Mouse (Mus musculus): ENCODE data around the gene Cyb561d2. TPM values are rescaled to one million over a fixed set of nuclear protein-coding genes. Genes with fewer than 3 reads are reported as not detected.

The Cyb561d2 gene
- total and polyA plus RNA-seq, 3 experiments, result 37.8 to 38.1 TPM; not detected in 1

DNA sequence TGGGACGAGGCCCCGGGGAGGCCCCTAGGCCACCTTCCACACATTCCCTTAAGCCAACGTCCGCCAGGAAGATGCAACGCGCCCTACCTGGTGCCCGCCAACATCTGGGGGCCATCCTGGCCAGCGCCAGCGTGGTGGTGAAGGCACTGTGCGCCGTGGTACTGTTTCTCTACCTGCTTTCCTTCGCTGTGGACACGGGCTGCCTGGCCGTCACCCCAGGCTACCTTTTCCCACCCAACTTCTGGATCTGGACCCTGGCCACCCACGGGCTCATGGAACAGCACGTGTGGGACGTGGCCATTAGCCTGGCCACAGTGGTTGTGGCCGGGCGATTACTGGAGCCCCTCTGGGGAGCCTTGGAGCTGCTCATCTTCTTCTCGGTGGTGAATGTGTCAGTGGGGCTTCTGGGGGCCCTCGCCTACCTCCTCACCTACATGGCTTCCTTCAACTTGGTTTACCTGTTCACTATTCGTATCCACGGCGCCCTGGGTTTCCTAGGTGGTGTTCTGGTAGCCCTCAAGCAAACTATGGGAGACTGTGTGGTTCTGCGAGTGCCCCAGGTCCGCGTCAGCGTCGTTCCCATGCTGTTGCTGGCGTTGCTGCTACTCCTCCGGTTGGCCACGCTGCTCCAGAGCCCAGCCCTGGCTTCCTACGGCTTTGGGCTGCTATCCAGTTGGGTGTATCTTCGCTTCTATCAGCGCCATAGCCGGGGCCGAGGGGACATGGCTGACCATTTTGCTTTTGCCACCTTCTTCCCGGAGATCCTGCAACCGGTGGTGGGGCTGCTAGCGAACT is 7.4 kb downstream of the Cyb561d2 start:
- H3K27me3 ChIP-seq (ENCODE audit: control insufficient read depth in 1 of 2, insufficient read depth in 2 of 2, low read length in 2 of 2), result no peaks in the 10 kb centered on the region
- peak; percentile 67 for DNase-seq (ENCODE audit: low read depth, low spot score)
- no peaks in the 10 kb centered on the region for H3K9me3 ChIP-seq (replicated peaks; ENCODE audit: insufficient read depth, low read length)
- TF ChIP-seq ZMIZ1 (IDR thresholded peaks at IDR 0.05; ENCODE audit: low read depth, low read length) (no peak), ETS1 (IDR thresholded peaks at IDR 0.05; ENCODE audit: low read depth, low read length) (no peak), UBTF (IDR thresholded peaks at IDR 0.05; ENCODE audit: borderline replicate concordance, insufficient read depth, low read depth, low read length) (peak; percentile 43; the same call in 1 of the 2 replicates), NRF1 (IDR thresholded peaks at IDR 0.05; ENCODE audit: insufficient read depth, low read depth, low read length, poor library complexity, severe bottlenecking) (no peak), ZKSCAN1 (IDR thresholded peaks at IDR 0.05; ENCODE audit: low read depth, low read length) (no peak), KAT2A (conservative IDR thresholded peaks at IDR 0.05; ENCODE audit: low read depth, low read length) (no peak), POLR2A (IDR thresholded peaks at IDR 0.05; ENCODE audit: control insufficient read depth in 1 of 2, insufficient read depth in 1 of 2, low read depth in 1 of 2, low read length in 2 of 2, poor library complexity in 1 of 2) (no peak), MXI1 (IDR thresholded peaks at IDR 0.05; ENCODE audit: low read depth, low read length) (peak; percentile 65), MYC (IDR thresholded peaks at IDR 0.05; ENCODE audit: low read depth, low read length) (no peak), CHD1 (IDR thresholded peaks at IDR 0.05; ENCODE audit: low read depth, low read length) (peak; percentile 76; the same call in 1 of the 2 replicates), SIN3A (IDR thresholded peaks at IDR 0.05; ENCODE audit: low read length) (peak; percentile 45), EP300 (IDR thresholded peaks at IDR 0.05; ENCODE audit: low read depth in 1 of 2, low read length in 2 of 2) (no peak), USF2 (IDR thresholded peaks at IDR 0.05; ENCODE audit: borderline replicate concordance in 1 of 2, insufficient read depth in 1 of 2, low read depth in 1 of 2, low read length in 2 of 2) (no peak)
- peak overlapping the region; percentile 78 to 87 for H3K4me3 ChIP-seq (ENCODE audit: control insufficient read depth in 1 of 2, insufficient read depth in 1 of 2, low read depth in 2 of 2, low read length in 2 of 2)
- peak overlapping the region; percentile 48 for H3K27ac ChIP-seq (ENCODE audit: control insufficient read depth, low read depth, low read length)
- H3K4me1 ChIP-seq (ENCODE audit: control insufficient read depth in 1 of 2, insufficient read depth in 2 of 2, low read length in 2 of 2), result peaks cover 0 to 20% of the 10 kb centered on the region in 2 experiments; a peak in 1 of 4 replicates
- H3K36me3 ChIP-seq (ENCODE audit: control insufficient read depth in 1 of 2, insufficient read depth in 2 of 2, low read length in 2 of 2), result peaks cover 0 to 7% of the 10 kb centered on the region in 2 experiments; a peak in 2 of 4 replicates
- peak overlapping the region; percentile 87 for H3K9ac ChIP-seq (ENCODE audit: control insufficient read depth, low read depth, low read length, poor library complexity, severe bottlenecking)
- H3K79me2 ChIP-seq (ENCODE audit: control insufficient read depth, insufficient read depth, low read length, poor library complexity), result peaks cover 40% of the 10 kb centered on the region

DNA sequence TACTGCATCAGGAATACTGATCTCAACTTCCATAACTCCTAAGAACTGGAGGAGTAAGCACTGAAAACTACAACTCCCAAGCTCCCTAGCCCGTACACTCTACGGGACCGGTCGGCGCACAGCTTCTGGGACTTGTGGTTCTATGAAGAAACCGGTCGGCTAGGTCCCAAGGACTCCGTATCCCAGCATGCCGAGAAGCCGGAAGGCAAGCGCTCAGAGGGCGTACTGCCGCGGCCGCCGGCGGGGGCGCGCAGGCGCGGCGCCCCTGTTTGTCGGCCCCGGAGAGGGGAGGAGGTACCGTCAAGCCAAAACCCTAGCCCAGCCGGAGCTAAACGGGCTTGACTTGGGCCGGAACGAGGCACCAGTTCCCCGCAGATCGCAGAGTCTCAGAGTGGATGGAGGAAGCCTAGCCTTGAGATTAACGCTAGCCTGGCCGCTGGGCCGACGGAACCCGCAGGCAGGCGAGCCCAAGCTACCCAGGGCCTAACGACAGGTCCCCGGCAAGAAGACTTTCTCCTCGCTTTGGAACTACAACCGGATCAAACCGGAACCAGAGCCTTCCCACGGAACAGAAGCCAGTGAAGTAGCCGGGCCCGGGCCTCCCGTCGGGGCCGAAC is 8.1 kb downstream of the Cyb561d2 start, which contains the start of gene Tmem115:
Gene Tmem115 (plus strand): TSS at position 155 of the 617 bp plus-strand sequence.
- Histone ChIP-seq H3K79me2 (ENCODE audit: control insufficient read depth, insufficient read depth, low read length, poor library complexity) (peaks cover 40% of the 10 kb centered on the region), H3K27ac (ENCODE audit: control insufficient read depth, low read depth, low read length) (peak within 1 kb of the TSS; percentile 48), H3K4me1 (ENCODE audit: control insufficient read depth in 1 of 2, insufficient read depth in 2 of 2, low read length in 2 of 2) (peaks cover 0 to 20% of the 10 kb centered on the region in 2 experiments; a peak in 1 of 4 replicates), H3K4me3 (ENCODE audit: control insufficient read depth in 1 of 2, insufficient read depth in 1 of 2, low read depth in 2 of 2, low read length in 2 of 2) (peak within 1 kb of the TSS; percentile 78 to 87), H3K9ac (ENCODE audit: control insufficient read depth, low read depth, low read length, poor library complexity, severe bottlenecking) (peak within 1 kb of the TSS; percentile 87), H3K9me3 (replicated peaks; ENCODE audit: insufficient read depth, low read length) (no peaks in the 10 kb centered on the region), H3K36me3 (ENCODE audit: control insufficient read depth in 1 of 2, insufficient read depth in 2 of 2, low read length in 2 of 2) (peaks cover 0 to 7% of the 10 kb centered on the region in 2 experiments; a peak in 2 of 4 replicates), H3K27me3 (ENCODE audit: control insufficient read depth in 1 of 2, insufficient read depth in 2 of 2, low read length in 2 of 2) (no peaks in the 10 kb centered on the region)
- DNase-seq (ENCODE audit: low read depth, low spot score), result peak; percentile 96
- TF ChIP-seq ZNF384 (IDR thresholded peaks at IDR 0.05; ENCODE audit: low read depth, low read length), result no peak
- no peak for TF ChIP-seq ETS1 (IDR thresholded peaks at IDR 0.05; ENCODE audit: low read depth, low read length)
- no peak for TF ChIP-seq MAFK (IDR thresholded peaks at IDR 0.05; ENCODE audit: borderline replicate concordance, low read depth, low read length)
- TF ChIP-seq MAZ (IDR thresholded peaks at IDR 0.05; ENCODE audit: low read depth, low read length), result peak; percentile 85
- no peak for TF ChIP-seq BHLHE40 (IDR thresholded peaks at IDR 0.05; ENCODE audit: borderline replicate concordance, low read depth, low read length)
- no peak for TF ChIP-seq ZKSCAN1 (IDR thresholded peaks at IDR 0.05; ENCODE audit: low read depth, low read length)
- peak; percentile 99 for TF ChIP-seq KAT2A (conservative IDR thresholded peaks at IDR 0.05; ENCODE audit: low read depth, low read length)
- TF ChIP-seq HCFC1 (IDR thresholded peaks at IDR 0.05; ENCODE audit: low read depth, low read length), result peak; percentile 100
- peak; percentile 60 for TF ChIP-seq TCF12 (IDR thresholded peaks at IDR 0.05; ENCODE audit: low read depth, low read length)
- TF ChIP-seq USF2 (IDR thresholded peaks at IDR 0.05; ENCODE audit: borderline replicate concordance in 1 of 2, insufficient read depth in 1 of 2, low read depth in 1 of 2, low read length in 2 of 2), result no peak
- TF ChIP-seq MXI1 (IDR thresholded peaks at IDR 0.05; ENCODE audit: low read depth, low read length), result peak; percentile 59
- no peak for TF ChIP-seq CHD1 (IDR thresholded peaks at IDR 0.05; ENCODE audit: low read depth, low read length)
- no peak for TF ChIP-seq ZC3H11A (IDR thresholded peaks at IDR 0.05; ENCODE audit: low read depth, low read length)
- TF ChIP-seq E2F4 (IDR thresholded peaks at IDR 0.05; ENCODE audit: borderline replicate concordance, low read depth, low read length), result no peak
- no peak for TF ChIP-seq MEF2A (IDR thresholded peaks at IDR 0.05; ENCODE audit: extremely low read depth, insufficient replicate concordance, low read depth, low read length, poor library complexity, severe bottlenecking)
- peak; percentile 98 for TF ChIP-seq ELF1 (IDR thresholded peaks at IDR 0.05; ENCODE audit: low read depth, low read length)
- TF ChIP-seq JUND (IDR thresholded peaks at IDR 0.05; ENCODE audit: low read depth, low read length), result no peak
- no peak for TF ChIP-seq RAD21 (IDR thresholded peaks at IDR 0.05; ENCODE audit: low read depth, low read length)
- TF ChIP-seq SIN3A (IDR thresholded peaks at IDR 0.05; ENCODE audit: low read length), result peak; percentile 89
- TF ChIP-seq MAX (IDR thresholded peaks at IDR 0.05; ENCODE audit: low read length), result no peak

Data from MEL (cell line).